Mouse (Mus musculus) retina, embryonic 14.5 days (tissue): ENCODE data around the gene Olfr860.
"Not testable (repeated sequence)": the region's sequence is repeated elsewhere in the genome, so short reads cannot be mapped to it uniquely, and the experiment has no call there.

Experiments
- DNase-seq: peaks from one replicate; pipeline ENCODE4 v3.0.0-alpha.2; 2015; ENCODE audit warnings: low spot score

The Olfr860 gene

DNA sequence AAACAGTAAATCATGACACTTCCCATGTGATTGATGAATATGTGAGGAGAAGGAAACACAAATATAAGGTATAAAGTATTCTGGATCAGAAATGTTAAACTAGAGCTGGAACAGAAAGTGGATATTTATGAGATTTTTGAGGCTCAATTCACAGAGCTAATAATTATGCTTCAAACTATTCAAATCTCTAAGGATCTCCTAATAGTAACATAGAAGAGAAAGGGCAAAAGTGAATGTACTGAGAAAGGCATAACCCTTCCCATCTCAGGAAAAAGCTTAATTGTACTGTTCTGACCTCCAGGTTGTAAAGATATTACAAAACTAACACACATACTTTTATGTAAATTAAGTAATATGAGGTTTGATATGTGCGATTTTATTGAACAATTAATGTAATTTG, at the start of gene Olfr860:
Olfr860 (minus strand) TSS at position 101 of the 400 bp plus-strand sequence.
- no peak for DNase-seq

DNA sequence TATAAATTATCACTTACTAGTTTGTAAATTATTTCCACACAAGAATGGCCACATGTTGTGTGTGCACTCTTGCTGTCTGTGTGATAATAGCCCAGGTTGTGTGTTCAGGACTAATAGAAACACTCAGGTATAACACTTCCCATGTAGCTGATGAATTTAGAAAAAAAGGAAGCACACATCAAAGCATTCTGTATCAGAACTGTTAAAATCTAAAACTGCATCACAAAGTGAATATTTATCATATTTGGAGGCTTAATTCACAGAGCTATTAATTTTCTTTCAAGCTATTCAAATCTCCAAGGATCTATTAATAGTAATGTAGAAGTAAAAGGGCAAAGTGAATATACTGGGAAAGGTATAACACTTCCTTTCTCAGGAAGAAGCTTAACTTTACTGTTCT, 38.4 kb upstream of the Olfr860 start, which contains the start of gene Olfr862:
Olfr862 (minus strand) TSS at position 101 of the 400 bp plus-strand sequence.
- DNase-seq = no peak

DNA sequence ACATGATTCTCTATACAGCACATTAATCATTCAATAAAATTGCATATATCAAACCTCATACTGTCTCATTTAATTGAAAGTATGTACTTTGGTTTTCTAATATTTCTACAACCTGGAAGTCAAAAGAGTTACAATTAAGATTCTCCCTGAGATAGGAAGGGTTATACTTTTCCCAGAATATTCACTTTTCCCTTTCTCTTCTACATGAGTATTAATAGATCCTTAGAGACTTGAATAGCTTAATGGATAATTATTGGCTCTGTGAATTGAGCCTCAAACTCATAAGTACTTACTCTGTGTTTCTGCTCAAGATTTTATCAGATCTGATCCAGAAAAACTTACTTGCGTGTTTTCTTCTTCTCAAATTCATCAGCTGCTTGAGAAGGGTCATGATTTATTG, 44.9 kb downstream of the Olfr860 start, which contains the start of gene Olfr859:
Olfr859 (plus strand) TSS at position 301 of the 400 bp plus-strand sequence.
- DNase-seq = not testable (repeated sequence)

DNA sequence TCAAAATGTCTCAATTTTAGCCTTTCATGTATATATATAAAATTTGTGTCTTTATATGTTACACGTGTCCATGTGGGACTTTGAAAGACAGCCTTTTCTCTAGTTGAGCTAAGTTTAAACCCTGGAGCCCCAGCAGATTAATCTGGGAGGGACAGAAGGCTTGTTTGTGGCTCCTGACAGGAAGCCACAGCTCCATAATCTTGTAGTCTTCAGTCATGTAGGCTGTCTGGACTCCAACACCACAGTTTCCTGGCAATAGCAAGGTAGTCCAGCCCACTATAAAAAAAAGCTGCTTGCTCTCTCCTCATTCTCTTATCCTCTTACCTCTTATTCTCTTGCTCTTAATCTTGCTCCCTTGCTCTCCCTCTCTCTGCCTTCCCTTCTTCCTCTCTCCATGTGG, 46.5 kb downstream of the Olfr860 start:
- DNase-seq = no peak
